Mouse (Mus musculus) heart, postnatal 25 days (tissue): Measurements from ENCODE around the gene Atp6v0b. TPM values are rescaled to one million over a fixed set of nuclear protein-coding genes. Genes with fewer than 3 reads are reported as not detected.

Source experiments
- DNase-seq: peaks from one replicate; pipeline ENCODE4 v3.0.0; 2022; ENCODE audit warnings: low spot score
- intact Hi-C: fragments of 180-260 bp; cut with DNase I; formaldehyde crosslinking; loops from one replicate; pipeline ENCODE4 v1.15.1; 2025
- total RNA-seq, 2 experiments: library from RNA; stranded (reverse); gene quantifications; 2 replicates each; pipeline ENCODE4 v1.2.3; 2021

Gene Atp6v0b
- total RNA-seq, 2 experiments from 2014 or later = 111 to 127 TPM

- intact Hi-C loops = loop anchor here (5.0 kb wide), 1 partner anchor 265 kb away; no protein-coding TSS in a partner anchor
Observed at GRCm38 (mm10) chr4:117912685-117913273, 25.6 kb upstream of the Atp6v0b start.

GRCm38 (mm10) chr4:117912131-117912561, 25.0 kb upstream of the Atp6v0b start:
- DNase-seq = no peak
- intact Hi-C loops = loop anchor here (5.0 kb wide), 1 partner anchor 265 kb away; no protein-coding TSS in a partner anchor

More at GRCm38 (mm10) chr4:117912685-117913273, 25.6 kb upstream of the Atp6v0b start:
- no peak for DNase-seq

- DNase-seq = no peak
- intact Hi-C loops = no loop called here
Observed at GRCm38 (mm10) chr4:117908834-117909453, 21.8 kb upstream of the Atp6v0b start.

GRCm38 (mm10) chr4:117906196-117906595, 19.1 kb upstream of the Atp6v0b start:
- DNase-seq = no peak
- intact Hi-C loops = no loop called here

DNA sequence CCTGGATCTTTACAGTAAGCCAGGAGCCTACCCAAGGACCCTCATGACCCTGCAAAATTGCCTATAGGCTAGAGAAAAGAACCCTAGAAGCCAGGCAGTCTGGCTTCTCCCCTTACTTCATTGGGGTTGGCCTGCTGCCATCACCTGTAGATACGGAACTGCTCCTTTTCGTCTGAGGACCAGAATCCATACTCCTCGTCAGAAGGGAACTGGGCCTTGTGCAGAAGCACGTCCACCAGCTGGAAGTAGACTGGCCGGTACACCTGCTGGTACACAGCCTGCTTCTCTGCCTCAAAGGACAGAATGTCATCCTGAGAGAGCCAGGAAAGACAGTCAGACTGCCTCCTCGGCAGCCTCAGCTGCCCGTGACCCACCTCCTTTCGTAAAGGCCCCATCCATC, 17.6 kb upstream of the Atp6v0b start:
- intact Hi-C loops = no loop called here
- no peak for DNase-seq

GRCm38 (mm10) chr4:117904094-117904493, 17.0 kb upstream of the Atp6v0b start:
- DNase-seq = no peak
- intact Hi-C loops = no loop called here

DNA sequence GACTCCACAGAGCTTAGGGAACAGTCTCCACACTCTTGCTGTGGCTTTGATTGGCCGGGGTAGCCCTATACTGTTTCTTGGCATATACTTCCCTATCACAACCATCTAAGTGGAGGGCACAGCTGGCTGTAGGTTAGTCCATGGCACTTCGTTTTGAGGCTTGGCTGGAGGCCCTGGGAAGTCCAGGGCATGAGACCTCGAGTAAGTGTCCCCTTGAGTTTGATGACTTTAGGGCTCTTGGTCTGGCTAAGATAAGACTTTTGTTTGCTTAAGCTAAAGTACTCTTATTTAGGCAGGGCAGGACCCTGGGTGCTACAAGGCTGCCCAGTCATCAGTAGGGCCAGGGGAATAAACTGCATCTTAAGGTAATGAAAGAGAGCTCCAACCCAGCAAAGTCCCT, 11.0 kb upstream of the Atp6v0b start:
- DNase-seq = no peak
- intact Hi-C loops = no loop called here

DNA sequence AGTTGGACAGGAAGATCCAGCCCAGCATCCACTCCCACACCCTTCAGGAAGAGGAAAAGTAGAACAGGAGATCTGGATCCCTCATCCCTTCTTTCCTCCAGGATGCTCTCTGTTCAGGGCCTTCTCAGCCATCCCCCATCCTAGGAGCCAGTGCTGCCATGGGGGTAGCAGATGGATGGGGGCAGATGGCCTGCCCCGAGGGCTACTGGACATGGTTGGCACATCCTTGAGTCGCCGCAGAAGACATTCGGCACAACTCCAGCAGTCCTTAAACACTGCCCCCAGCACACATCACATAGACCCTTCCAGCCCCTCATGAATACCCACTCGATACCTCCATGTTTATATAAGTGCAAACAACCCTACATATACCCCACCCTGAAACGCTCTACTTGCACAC, 8.9 kb upstream of the Atp6v0b start:
- intact Hi-C loops = no loop called here
- no peak for DNase-seq

- no peak for DNase-seq
- intact Hi-C loops = no loop called here
Observed at GRCm38 (mm10) chr4:117895339-117895738, 8.2 kb upstream of the Atp6v0b start.

GRCm38 (mm10) chr4:117894601-117895000, 7.5 kb upstream of the Atp6v0b start:
- intact Hi-C loops = no loop called here
- no peak for DNase-seq

- no peak for DNase-seq
- intact Hi-C loops = no loop called here
Observed at GRCm38 (mm10) chr4:117893376-117893775, 6.2 kb upstream of the Atp6v0b start.

DNA sequence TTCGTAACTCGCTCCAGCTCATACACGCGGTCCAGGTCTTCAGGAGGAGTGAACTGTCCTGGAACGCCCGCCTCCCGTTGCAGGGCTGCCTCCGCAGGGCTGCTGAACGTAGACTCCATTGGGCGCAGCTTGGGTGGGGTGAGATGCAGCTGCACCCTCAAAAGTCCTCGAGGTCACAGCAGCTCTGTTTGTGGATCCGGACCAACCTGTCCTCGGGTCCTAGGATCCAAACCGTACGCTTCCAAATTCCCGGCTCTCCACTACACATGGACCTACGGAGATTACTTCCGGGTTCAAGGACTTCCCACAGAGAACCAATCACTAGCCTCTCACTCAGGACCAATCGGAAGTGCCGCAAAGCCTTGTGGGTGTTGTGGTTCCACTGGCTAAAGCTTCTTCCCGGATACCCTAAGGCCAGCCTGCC, 4.6 kb upstream of the Atp6v0b start, which contains the start of gene Dph2:
Gene Dph2, minus strand, starts transcription at position 295 of the 424 bp plus-strand sequence.
- DNase-seq = peak; percentile 75
- intact Hi-C loops = loop anchor here (1.0 kb wide), 1 partner anchor 23 kb away; the partner anchor contains the start of gene Ipo13

GRCm38 (mm10) chr4:117890750-117891149, 3.6 kb upstream of the Atp6v0b start:
- intact Hi-C loops = no loop called here

DNA sequence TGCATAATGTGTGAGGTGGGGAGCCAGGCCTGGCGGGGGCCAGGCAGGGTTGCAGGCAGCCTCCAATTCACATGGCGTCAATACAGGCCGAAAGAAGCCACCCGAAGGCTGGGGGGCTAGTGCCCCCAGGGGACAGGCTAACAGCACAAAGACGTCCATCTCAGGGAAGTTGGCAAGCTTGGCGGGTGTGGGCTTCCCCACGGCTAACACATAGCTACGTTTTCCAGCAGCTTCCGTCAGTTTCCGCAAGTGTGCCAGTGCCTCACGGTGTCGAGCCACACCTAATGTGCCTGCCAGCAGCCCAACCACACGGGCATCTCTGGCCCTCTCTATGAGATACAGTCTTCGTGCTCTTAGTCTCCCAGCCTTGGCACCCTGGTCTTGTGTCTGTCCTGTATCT, 2.9 kb upstream of the Atp6v0b start:
- no peak for DNase-seq
- intact Hi-C loops = no loop called here

More at GRCm38 (mm10) chr4:117890750-117891149, 3.6 kb upstream of the Atp6v0b start:
- no peak for DNase-seq

GRCm38 (mm10) chr4:117889471-117889870, 2.3 kb upstream of the Atp6v0b start:
- intact Hi-C loops = no loop called here
- DNase-seq = no peak

GRCm38 (mm10) chr4:117887920-117888319, 787 bp upstream of the Atp6v0b start:
- intact Hi-C loops = no loop called here
- DNase-seq = no peak

GRCm38 (mm10) chr4:117886644-117887043, 489 bp downstream of the Atp6v0b start:
- intact Hi-C loops = no loop called here
- no peak for DNase-seq

DNA sequence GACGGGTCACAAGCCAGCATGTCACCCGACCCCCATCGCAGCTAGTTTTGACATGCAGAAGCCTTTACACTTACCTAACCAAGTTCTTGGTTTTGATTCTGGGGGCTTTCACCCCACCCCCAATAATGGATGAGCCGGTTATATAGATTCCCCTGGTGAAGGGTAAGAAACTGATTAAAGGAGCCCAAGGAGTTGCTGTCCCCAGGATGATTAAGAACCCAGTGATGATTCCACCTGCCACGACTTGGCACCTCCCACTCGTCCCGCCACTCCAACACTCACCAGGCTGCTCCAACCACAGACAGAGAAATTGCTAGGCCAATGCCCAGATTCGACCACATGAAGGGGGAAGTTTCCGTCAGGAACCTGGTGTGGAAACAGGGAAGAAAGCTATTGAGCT, 1.1 kb downstream of the Atp6v0b start:
- intact Hi-C loops = no loop called here
- no peak for DNase-seq

GRCm38 (mm10) chr4:117885093-117885492, 2.0 kb downstream of the Atp6v0b start:
- no peak for DNase-seq
- intact Hi-C loops = no loop called here

DNA sequence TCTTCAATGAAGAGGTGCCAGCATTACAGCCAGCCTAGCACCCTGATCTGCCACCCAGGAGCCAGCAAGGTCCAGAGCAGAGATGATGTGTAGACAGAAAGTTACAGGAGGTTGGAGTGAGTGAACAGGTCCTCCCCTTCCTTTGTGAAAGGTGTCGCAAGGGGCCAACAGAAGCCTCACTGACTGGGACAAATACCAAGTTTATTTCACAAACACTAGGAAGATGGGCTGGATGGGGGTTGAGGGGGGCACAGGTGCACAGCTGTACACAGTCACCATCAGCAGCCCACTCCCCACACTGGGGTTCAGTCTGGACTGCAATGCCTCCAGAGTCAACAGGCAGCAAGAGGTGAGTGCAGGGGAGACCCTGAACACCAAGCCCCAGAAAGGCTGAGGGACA, 3.0 kb downstream of the Atp6v0b start:
- no peak for DNase-seq
- intact Hi-C loops = loop anchor here (5.0 kb wide), 1 partner anchor 198 kb away; no protein-coding TSS in a partner anchor
